In the genomic region with DNA sequence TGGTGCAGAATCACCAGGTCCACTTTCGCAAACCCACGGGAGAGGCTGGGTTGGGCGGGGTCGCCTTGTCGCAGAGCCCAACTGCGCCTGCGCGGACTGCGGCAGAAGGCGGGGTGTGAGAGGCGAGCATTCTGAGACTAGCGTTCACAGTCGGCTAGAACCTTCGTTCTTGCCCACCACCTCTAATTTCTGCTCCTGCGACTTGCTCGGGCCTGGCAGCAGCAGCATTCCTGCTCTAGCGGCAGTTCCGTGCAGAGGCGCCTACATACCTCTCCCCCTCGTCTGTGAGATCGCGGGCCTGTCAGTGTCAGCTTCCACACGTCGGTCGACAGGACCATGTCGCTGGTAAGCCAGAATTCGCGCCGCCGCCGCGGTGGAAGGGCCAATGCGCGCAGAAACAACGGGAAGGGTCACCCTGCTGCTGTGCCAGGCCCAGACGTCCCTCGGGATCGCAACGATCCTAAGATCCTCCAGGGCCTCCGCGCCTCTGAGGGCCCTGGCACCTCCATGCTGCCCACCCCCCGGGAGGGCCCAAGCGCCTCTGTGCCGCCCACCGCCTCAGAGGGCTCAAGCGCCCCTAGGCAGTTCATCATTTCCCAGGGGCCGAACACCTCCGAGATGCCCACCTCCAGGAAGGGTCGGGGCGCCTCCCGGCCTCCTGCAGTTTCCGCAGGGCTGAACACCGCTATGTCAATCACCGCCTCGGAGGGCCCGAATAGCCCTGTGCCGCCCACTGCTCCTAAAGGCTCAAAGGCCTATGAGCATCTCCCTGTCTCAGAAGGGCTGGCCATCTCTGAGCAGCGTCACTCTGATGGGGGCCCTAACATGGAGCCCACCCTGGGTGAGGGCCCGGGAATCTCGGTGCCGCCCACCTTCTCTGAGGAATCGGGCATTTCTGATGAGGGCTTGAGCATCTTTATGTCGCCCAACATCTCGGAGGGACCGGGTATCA, we compare ENCODE assay signal across 8 mouse cellular contexts. TPM values are rescaled to one million over a fixed set of nuclear protein-coding genes. Genes with fewer than 3 reads are reported as not detected.
DNase-seq lines count a peak whose midpoint lies in the region; ATAC-seq lines count a peak whose summit lies in the region.

Gene Magee1, plus strand, starts transcription at position 104 of the 952 bp plus-strand sequence.

- 17% methylated on average over 57 of the region's 65 CpGs for WGBS in hindbrain, embryonic 14.5 days

- ATAC-seq in hindbrain, embryonic 14.5 days (ENCODE audit: low FRiP score) = peak; percentile 73

- peaks cover 15% of the 10 kb centered on the region for H3K36me3 ChIP-seq in hindbrain, embryonic 14.5 days (replicated peaks; ENCODE audit: control insufficient read depth, insufficient read depth)

- H3K4me3 ChIP-seq in hindbrain, embryonic 14.5 days (replicated peaks; ENCODE audit: low read length) = peak within 1 kb of the TSS; percentile 64

- H3K4me2 ChIP-seq in hindbrain, embryonic 14.5 days (replicated peaks) = peak within 1 kb of the TSS; percentile 66

- DNase-seq in T-cell, adult 2 months (ENCODE audit: low spot score) = peak; percentile 61
- DNase-seq in cerebellum, postnatal 25 days = peak; percentile 94
- peak; percentile 84 to 88 for DNase-seq in frontal cortex, postnatal 36 days (ENCODE audit: low spot score in 2 of 2)
- peak; percentile 81 for DNase-seq in hindbrain, embryonic 14.5 days (ENCODE audit: low spot score)
- DNase-seq in layer of hippocampus, postnatal 36 days = peak; percentile 82 to 87
- peak; percentile 63 for DNase-seq in lung, postnatal 25 days (ENCODE audit: low spot score)
- DNase-seq in retina, adult 2 months (ENCODE audit: low read depth, low spot score) = peak; percentile 48
- DNase-seq in thymus, postnatal 36 days = peak; percentile 69 to 74

- no peaks in the 10 kb centered on the region for H3K9me3 ChIP-seq in hindbrain, embryonic 14.5 days (ENCODE audit: control insufficient read depth, low read length)

- H3K9ac ChIP-seq in hindbrain, embryonic 14.5 days = peak within 1 kb of the TSS; percentile 83

- H3K27ac ChIP-seq in hindbrain, embryonic 14.5 days = peak within 1 kb of the TSS; percentile 87

- H3K4me1 ChIP-seq in hindbrain, embryonic 14.5 days (replicated peaks; ENCODE audit: control insufficient read depth, insufficient read depth, low read length) = peaks cover 9% of the 10 kb centered on the region

- peaks cover 68% of the 10 kb centered on the region for H3K27me3 ChIP-seq in hindbrain, embryonic 14.5 days (ENCODE audit: control insufficient read depth, insufficient read depth, low read length)

RNA-seq across cellular contexts. Expression of gene Magee1, which starts in this region (rescaled TPM):
- polyA plus RNA-seq in hindbrain, embryonic 14.5 days (2014; fragmentation: Nextera tagmentation; extraction: Ambion mirVana) = 156 and 170 TPM in 2 replicates
- 100 to 1,000 TPM; 133 to 142 TPM for total RNA-seq in layer of hippocampus, postnatal 36 days (2021)

Comparison
In these comparisons a context has a peak if more than half of its experiments do, and no peak if none do; other contexts are left out.
1. Peak in every context shown above with its lines: DNase-seq, ATAC-seq, H3K4me3 ChIP-seq and H3K27ac ChIP-seq.